Mouse (Mus musculus) testis, adult 2 months (tissue): ENCODE data around the gene Ei24.

ENCODE experiments used
- CTCF ChIP-seq: fragments of 200-500 bp; IDR thresholded peaks from 2 replicates; pipeline ENCODE4 v1.5.1; 2012; ENCODE audit warnings: low read depth, mild to moderate bottlenecking, inconsistent platforms, low read length, moderate library complexity; ENCODE audit not compliant: control insufficient read depth, insufficient read depth, insufficient replicate concordance
- POLR2A ChIP-seq: fragments of 200-500 bp; IDR thresholded peaks from 2 replicates; pipeline ENCODE4 v1.6.1; 2012; ENCODE audit warnings: low read depth, mild to moderate bottlenecking, inconsistent platforms, low read length, moderate library complexity; ENCODE audit not compliant: control insufficient read depth

DNA sequence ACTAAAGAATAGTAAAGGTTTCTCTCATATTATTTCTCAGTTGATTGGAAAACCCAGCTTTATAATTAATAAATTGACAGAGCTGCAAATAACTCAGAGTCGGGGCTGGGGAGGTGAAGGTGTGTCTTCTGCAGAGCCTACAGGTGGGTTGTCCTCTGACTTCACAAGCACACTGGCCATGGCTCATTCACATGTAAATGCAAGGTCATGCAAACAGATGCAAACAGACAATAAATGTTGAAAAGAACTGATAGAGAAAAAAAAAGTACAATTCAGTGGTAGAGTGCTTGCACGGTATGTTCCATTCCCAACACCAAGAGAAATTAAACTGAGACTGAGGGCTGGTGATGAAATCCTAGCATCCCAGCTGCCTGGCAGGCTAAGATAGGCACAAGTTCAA, 2.7 kb downstream of the Ei24 start:
- no peak for TF ChIP-seq CTCF
- TF ChIP-seq POLR2A, result no peak
